Mouse (Mus musculus) hindbrain, embryonic 11.5 days (tissue): ENCODE measurements at regions not wholly inside any gene's neighbourhood (a gene's known extent, or its start where the extent isn't known, plus 50 kb on each side); places are given as distances from the start of the nearest gene placed in this dataset.

Source experiments
- ATAC-seq: fragments of 200-750 bp; cut with Nextera tagmentation; 2 replicates; pipeline ENCODE4 v1.8.0; 2017; ENCODE audit warnings: mild to moderate bottlenecking, moderate TSS enrichment, moderate library complexity; ENCODE audit not compliant: low FRiP score
- DNase-seq: peaks from one replicate; pipeline ENCODE4 v3.0.0-alpha.2; 2015; ENCODE audit warnings: low spot score
- H3K27ac ChIP-seq: fragments of 300-500 bp; sonication (generic); 2 replicates; pipeline ENCODE4 v1.5.1; 2014; ENCODE audit warnings: mild to moderate bottlenecking, low read depth, low read length
- H3K27me3 ChIP-seq: fragments of 300-500 bp; sonication (generic); 2 replicates; pipeline ENCODE4 v1.6.1; 2014; ENCODE audit warnings: mild to moderate bottlenecking, low read length, moderate library complexity, mixed read lengths; ENCODE audit not compliant: control insufficient read depth, insufficient read depth
- H3K36me3 ChIP-seq: fragments of 300-500 bp; sonication (generic); 2 replicates; pipeline ENCODE4 v1.6.1; 2014; ENCODE audit warnings: mild to moderate bottlenecking, low read length, moderate library complexity, mixed read lengths; ENCODE audit not compliant: control insufficient read depth, insufficient read depth
- H3K4me1 ChIP-seq: fragments of 300-500 bp; sonication (generic); replicated peaks from 2 replicates; pipeline ENCODE4 v1.6.1; 2014; ENCODE audit warnings: low read length, mixed read lengths; ENCODE audit not compliant: control insufficient read depth, insufficient read depth
- H3K4me2 ChIP-seq: fragments of 300-500 bp; sonication (generic); replicated peaks from 2 replicates; pipeline ENCODE4 v1.6.1; 2014; ENCODE audit warnings: mild to moderate bottlenecking, low read depth, low read length
- H3K4me3 ChIP-seq: fragments of 300-500 bp; sonication (generic); 2 replicates; pipeline ENCODE4 v1.5.1; 2014; ENCODE audit warnings: low read depth, low read length
- H3K9ac ChIP-seq: fragments of 300-500 bp; sonication (generic); 2 replicates; pipeline ENCODE4 v1.6.1; 2014; ENCODE audit warnings: low read depth, low read length
- H3K9me3 ChIP-seq: fragments of 300-500 bp; sonication (generic); 2 replicates; pipeline ENCODE4 v1.6.1; 2016; ENCODE audit warnings: low read length; ENCODE audit not compliant: control insufficient read depth
- WGBS: fragments of 180-500 bp; shearing (Covaris S2); extraction: QIAGEN DNeasy Blood & Tissue Kit; methylation state at CpG from one replicate; pipeline ENCODE4 v1.1.7; 2014; 5-methylcytosine and 5-hydroxymethylcytosine counted together

- no peaks in the 10 kb centered on the region for H3K27me3 ChIP-seq
- whole genome bisulfite sequencing: 86% methylated on average over 6 of the region's 6 CpGs
Observed at GRCm38 (mm10) chr19:56056397-56056796, 230.5 kb upstream of the Habp2 start.

DNA sequence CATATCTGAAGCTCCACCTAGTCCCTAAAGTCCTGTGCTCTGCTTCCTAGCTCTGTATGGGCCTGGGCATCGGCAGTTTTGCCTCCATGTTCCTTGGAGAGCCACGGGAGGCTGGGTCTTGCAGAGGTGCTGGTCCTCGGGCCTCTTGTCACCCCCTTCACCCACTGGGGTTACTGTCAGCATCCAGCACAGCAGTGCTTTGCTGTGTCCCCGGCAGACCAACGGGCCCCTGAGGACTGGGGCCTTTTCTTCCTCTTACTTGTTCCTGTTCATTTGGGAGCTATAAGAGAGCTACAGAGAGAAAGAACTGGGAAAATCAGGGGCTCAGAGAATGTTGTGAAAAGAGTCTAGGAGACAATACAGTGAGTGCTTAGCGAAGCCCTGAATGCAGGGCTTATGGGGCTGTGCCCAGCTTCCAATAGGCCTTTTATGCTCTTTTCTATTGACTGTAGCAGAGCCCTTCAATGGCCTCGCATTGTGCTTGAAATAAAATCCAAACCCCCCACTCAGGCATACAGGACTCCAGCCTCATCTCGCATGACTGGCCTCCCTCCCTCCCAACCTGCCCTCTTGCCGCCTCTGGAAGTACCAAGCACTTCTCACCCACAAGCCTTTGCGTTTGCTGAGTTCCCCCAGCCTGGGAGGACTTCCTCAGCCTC, 224.9 kb upstream of the Habp2 start:
- no peaks in the 10 kb centered on the region; the same call in 1 of the 2 replicates for H3K27me3 ChIP-seq
- H3K27ac ChIP-seq: peak overlapping the region; percentile 89
- H3K9ac ChIP-seq: no peak overlapping the region
- no peak overlapping the region for H3K4me3 ChIP-seq
- peak; percentile 65 for DNase-seq
- peak; percentile 84 for ATAC-seq
- peaks cover 21% of the 10 kb centered on the region for H3K4me1 ChIP-seq
- H3K4me2 ChIP-seq: no peak overlapping the region
- no peaks in the 10 kb centered on the region for H3K9me3 ChIP-seq
- 28% methylated on average over 10 of the region's 10 CpGs for WGBS
- no peaks in the 10 kb centered on the region for H3K36me3 ChIP-seq

More at GRCm38 (mm10) chr19:56056397-56056796, 230.5 kb upstream of the Habp2 start:
- H3K36me3 ChIP-seq: no peaks in the 10 kb centered on the region
- H3K4me3 ChIP-seq: no peak overlapping the region
- H3K27ac ChIP-seq: no peak overlapping the region
- H3K4me2 ChIP-seq: no peak overlapping the region
- DNase-seq (no peak), ATAC-seq (no peak)
- H3K4me1 ChIP-seq: peaks cover 1% of the 10 kb centered on the region; the same call in 1 of the 2 replicates
- H3K9me3 ChIP-seq: no peaks in the 10 kb centered on the region
- no peak overlapping the region for H3K9ac ChIP-seq

- peak overlapping the region; percentile 76; the same call in 1 of the 2 replicates for H3K27ac ChIP-seq
- ATAC-seq: no peak
- peaks cover 21% of the 10 kb centered on the region for H3K4me1 ChIP-seq
- no peak overlapping the region for H3K4me3 ChIP-seq
- H3K9ac ChIP-seq: no peak overlapping the region
- no peaks in the 10 kb centered on the region for H3K9me3 ChIP-seq
- no peak overlapping the region for H3K4me2 ChIP-seq
- peak; percentile 15 for DNase-seq
- WGBS: 63% methylated on average over 5 of the region's 5 CpGs
- H3K36me3 ChIP-seq: no peaks in the 10 kb centered on the region
- no peaks in the 10 kb centered on the region; the same call in 1 of the 2 replicates for H3K27me3 ChIP-seq
Observed at GRCm38 (mm10) chr19:56063099-56063498, 223.8 kb upstream of the Habp2 start.

DNA sequence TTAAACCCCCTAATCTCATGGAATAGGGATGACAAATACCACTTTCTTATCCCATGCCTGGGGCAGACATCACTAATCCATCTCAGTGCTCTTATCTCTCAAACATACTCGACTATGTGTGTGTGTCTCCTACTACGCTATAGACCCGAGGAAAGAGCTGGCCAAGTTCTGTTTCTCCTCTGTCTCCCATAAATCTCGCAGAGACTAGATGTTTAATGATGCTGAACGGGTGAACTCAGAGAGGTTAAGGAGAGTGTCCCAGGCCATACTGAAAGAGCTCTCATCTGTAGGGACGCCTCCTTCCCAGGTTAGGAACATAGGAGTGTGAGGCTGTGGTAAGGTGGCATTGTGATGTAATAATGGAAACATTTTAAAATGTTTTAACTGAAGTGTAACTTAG, 221.2 kb upstream of the Habp2 start:
- DNase-seq (no peak), ATAC-seq (no peak)
- WGBS: 87% methylated on average over 6 of the region's 6 CpGs
- no peak overlapping the region for H3K27ac ChIP-seq
- H3K9ac ChIP-seq: no peak overlapping the region
- no peak overlapping the region for H3K4me2 ChIP-seq
- H3K9me3 ChIP-seq: no peaks in the 10 kb centered on the region
- H3K27me3 ChIP-seq: no peaks in the 10 kb centered on the region; the same call in 1 of the 2 replicates
- H3K36me3 ChIP-seq: no peaks in the 10 kb centered on the region
- H3K4me1 ChIP-seq: peaks cover 24% of the 10 kb centered on the region
- H3K4me3 ChIP-seq: no peak overlapping the region

DNA sequence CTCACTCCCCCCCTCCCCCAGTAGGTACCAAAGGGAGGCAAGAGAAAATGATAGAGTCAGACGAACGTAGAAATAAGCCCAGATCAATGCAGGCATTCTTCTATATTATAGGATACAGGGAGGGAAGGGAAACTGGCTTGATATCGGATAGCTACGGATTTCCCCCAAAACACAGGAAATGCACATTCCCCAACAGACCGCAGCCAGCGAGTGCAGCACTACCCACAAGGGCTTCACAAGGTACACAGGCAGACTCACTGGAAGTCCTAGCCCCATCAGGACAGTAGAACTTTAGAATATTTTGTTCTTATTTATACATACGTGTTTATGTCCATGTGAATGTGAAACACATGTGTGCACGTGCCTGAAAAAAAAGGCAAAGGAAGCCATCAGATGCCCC, 218.8 kb upstream of the Habp2 start:
- Histone ChIP-seq H3K4me1 (peaks cover 12% of the 10 kb centered on the region), H3K27ac (no peak overlapping the region)

DNA sequence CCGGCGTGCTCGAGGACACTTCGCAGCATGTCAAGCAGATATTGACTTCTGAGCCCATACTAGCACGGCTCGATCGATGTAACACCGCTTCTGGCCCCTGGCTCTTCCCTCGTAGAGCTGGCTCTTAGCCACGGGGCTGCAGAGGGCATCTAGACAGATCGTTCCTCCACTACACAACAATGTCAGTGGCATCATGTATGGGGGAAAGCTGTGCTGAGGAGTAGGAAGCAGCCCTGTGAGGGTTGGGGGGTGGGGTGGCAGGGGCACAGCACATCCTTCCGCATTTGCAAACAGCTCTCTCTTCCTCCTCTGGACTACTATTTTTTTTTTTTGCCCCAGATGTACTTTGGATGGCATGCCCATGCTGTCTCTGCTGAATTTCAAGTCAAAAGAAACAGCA, 218.1 kb upstream of the Habp2 start:
- no peak overlapping the region for H3K4me2 ChIP-seq
- 0 out of 2 replicates have a peak overlapping the region, but pooled peaks have one; percentile 21 for H3K9ac ChIP-seq
- H3K27ac ChIP-seq: no peak overlapping the region
- WGBS: 70% methylated on average over 12 of the region's 12 CpGs
- H3K9me3 ChIP-seq: no peaks in the 10 kb centered on the region
- ATAC-seq: no peak
- no peak overlapping the region for H3K4me3 ChIP-seq
- no peak for DNase-seq
- no peaks in the 10 kb centered on the region; the same call in 1 of the 2 replicates for H3K27me3 ChIP-seq
- H3K4me1 ChIP-seq: peaks cover 6% of the 10 kb centered on the region; the same call in 1 of the 2 replicates
- no peaks in the 10 kb centered on the region for H3K36me3 ChIP-seq

More for the DNA sequence above, 218.8 kb upstream of the Habp2 start:
- WGBS: 75% methylated on average over 8 of the region's 8 CpGs
- no peaks in the 10 kb centered on the region; the same call in 1 of the 2 replicates for H3K27me3 ChIP-seq
- DNase-seq (no peak), ATAC-seq (no peak)
- no peak overlapping the region for H3K4me3 ChIP-seq
- H3K9me3 ChIP-seq: no peaks in the 10 kb centered on the region
- H3K4me2 ChIP-seq: no peak overlapping the region
- H3K9ac ChIP-seq: no peak overlapping the region
- H3K36me3 ChIP-seq: no peaks in the 10 kb centered on the region

- H3K36me3 ChIP-seq: no peaks in the 10 kb centered on the region
- H3K27me3 ChIP-seq: no peaks in the 10 kb centered on the region; the same call in 1 of the 2 replicates
- no peak overlapping the region for H3K4me2 ChIP-seq
- DNase-seq: peak; percentile 39
- no peak overlapping the region for H3K4me3 ChIP-seq
- H3K4me1 ChIP-seq: peaks cover 6% of the 10 kb centered on the region; the same call in 1 of the 2 replicates
- WGBS: 20% methylated on average over 10 of the region's 10 CpGs
- no peaks in the 10 kb centered on the region for H3K9me3 ChIP-seq
- H3K9ac ChIP-seq: no peak overlapping the region
- ATAC-seq: no peak
- no peak overlapping the region for H3K27ac ChIP-seq
Observed at GRCm38 (mm10) chr19:56069266-56069665, 217.7 kb upstream of the Habp2 start.

- Histone ChIP-seq H3K27me3 (no peaks in the 10 kb centered on the region; the same call in 1 of the 2 replicates), H3K4me2 (no peak overlapping the region), H3K36me3 (no peaks in the 10 kb centered on the region), H3K9ac (no peak overlapping the region), H3K4me1 (peaks cover 6% of the 10 kb centered on the region; the same call in 1 of the 2 replicates), H3K4me3 (no peak overlapping the region), H3K27ac (no peak overlapping the region), H3K9me3 (no peaks in the 10 kb centered on the region)
- ATAC-seq: no peak
- WGBS: 61% methylated on average over 4 of the region's 4 CpGs
- no peak for DNase-seq
Observed at GRCm38 (mm10) chr19:56071340-56071739, 215.6 kb upstream of the Habp2 start.

GRCm38 (mm10) chr19:56076128-56076527, 210.8 kb upstream of the Habp2 start:
- no peaks in the 10 kb centered on the region for H3K27me3 ChIP-seq
- no peak overlapping the region for H3K9ac ChIP-seq
- 89% methylated on average over 8 of the region's 8 CpGs for WGBS
- H3K4me1 ChIP-seq: no peaks in the 10 kb centered on the region; the same call in 1 of the 2 replicates
- H3K36me3 ChIP-seq: no peaks in the 10 kb centered on the region
- no peak overlapping the region for H3K27ac ChIP-seq
- no peak for ATAC-seq
- no peak overlapping the region for H3K4me3 ChIP-seq
- DNase-seq: no peak
- no peak overlapping the region for H3K4me2 ChIP-seq
- no peaks in the 10 kb centered on the region for H3K9me3 ChIP-seq
